Mouse (Mus musculus): ENCODE measurements around the gene Camk1d.

- TF ChIP-seq POLR2A (IDR thresholded peaks at IDR 0.05; ENCODE audit: control insufficient read depth, low read depth, low read length) (no peak), CTCF (IDR thresholded peaks at IDR 0.05; ENCODE audit: control insufficient read depth, insufficient read depth, insufficient replicate concordance, low read depth, low read length) (no peak)
Measured at GRCm38 (mm10) chr2:5305156-5305555, 409.2 kb downstream of the Camk1d start.

Data from testis, adult 2 months (tissue).